Mouse (Mus musculus): ENCODE data around the gene Ccdc190. TPM values are rescaled to one million over a fixed set of nuclear protein-coding genes. Genes with fewer than 3 reads are reported as not detected.

Ccdc190 gene
- total and polyA plus RNA-seq, 3 experiments, result not detected

DNA sequence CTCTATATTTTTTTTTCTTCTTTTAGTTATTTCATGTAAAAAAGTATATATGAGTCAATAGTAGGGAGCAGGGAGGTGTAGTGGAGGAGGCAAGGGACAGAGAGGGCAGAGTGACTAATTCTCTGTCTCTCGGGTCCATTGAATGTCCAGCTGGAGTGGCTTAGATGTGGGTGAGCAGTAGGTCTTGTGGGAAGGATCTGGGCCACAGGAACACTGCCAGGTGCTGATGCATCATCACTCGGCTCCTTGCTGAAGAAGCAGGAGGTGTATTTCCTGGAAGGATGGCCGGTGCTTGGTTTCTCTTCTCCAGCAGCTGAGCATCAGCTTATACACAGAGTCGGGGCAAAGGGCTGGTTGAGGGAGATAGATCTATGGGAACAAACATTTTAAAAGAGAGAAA, 49.2 kb downstream of the Ccdc190 start (continued):
- TF ChIP-seq USF1 (IDR thresholded peaks at IDR 0.05; ENCODE audit: low read depth, low read length), result no peak

Other genes with a start within 250 kb of the Ccdc190 start
- gene Rgs4, start 181.0 kb upstream of the Ccdc190 start, total RNA-seq (2012; rRNA removed), result not detected in 2 replicates
- not detected in 2 replicates for gene Rgs4, start 181.0 kb upstream of the Ccdc190 start, total RNA-seq (2014; rRNA removed)
- gene Rgs4, start 181.0 kb upstream of the Ccdc190 start, polyA plus RNA-seq (2012; ENCODE audit: insufficient read length, low read depth), result not detected in 2 replicates
- gene Hsd17b7, start 40.6 kb downstream of the Ccdc190 start, total RNA-seq (2012; rRNA removed), result 7.5 and 9.4 TPM in 2 replicates
- gene Hsd17b7, start 40.6 kb downstream of the Ccdc190 start, total RNA-seq (2014; rRNA removed), result 21.4 and 29.7 TPM in 2 replicates
- gene Hsd17b7, start 40.6 kb downstream of the Ccdc190 start, polyA plus RNA-seq (2012; ENCODE audit: insufficient read length, low read depth), result 12.3 and 13.9 TPM in 2 replicates
- 0.13 and 0.30 TPM in 2 replicates for gene Ddr2, start 182.1 kb downstream of the Ccdc190 start, total RNA-seq (2012; rRNA removed)
- gene Ddr2, start 182.1 kb downstream of the Ccdc190 start, total RNA-seq (2014; rRNA removed), result 0.17 and 0.19 TPM in 2 replicates
- 0.33 and 0.37 TPM in 2 replicates for gene Ddr2, start 182.1 kb downstream of the Ccdc190 start, polyA plus RNA-seq (2012; ENCODE audit: insufficient read length, low read depth)
- gene Uap1, start 246.3 kb downstream of the Ccdc190 start, total RNA-seq (2012; rRNA removed), result 32.2 and 32.7 TPM in 2 replicates
- 46.3 and 51.8 TPM in 2 replicates for gene Uap1, start 246.3 kb downstream of the Ccdc190 start, total RNA-seq (2014; rRNA removed)
- 34.1 and 39.4 TPM in 2 replicates for gene Uap1, start 246.3 kb downstream of the Ccdc190 start, polyA plus RNA-seq (2012; ENCODE audit: insufficient read length, low read depth)

Data from CH12.LX (cell line).